Mouse (Mus musculus) ES-Bruce4 (cell line): ENCODE data around the gene Ccdc28b. TPM values are rescaled to one million over a fixed set of nuclear protein-coding genes. Genes with fewer than 3 reads are reported as not detected.

ENCODE experiments used
- H3K27ac ChIP-seq: 2 replicates; pipeline ENCODE4 v1.5.1; 2012; ENCODE audit warnings: low read length, inconsistent platforms; ENCODE audit not compliant: insufficient read depth
- H3K27me3 ChIP-seq: 2 replicates; pipeline ENCODE4 v1.6.1; 2012; ENCODE audit warnings: mild to moderate bottlenecking, low read length, inconsistent platforms; ENCODE audit not compliant: control insufficient read depth, poor library complexity, insufficient read depth, severe bottlenecking
- H3K36me3 ChIP-seq: 2 replicates; pipeline ENCODE4 v1.6.1; 2012; ENCODE audit warnings: inconsistent platforms, mild to moderate bottlenecking, low read length, moderate library complexity; ENCODE audit not compliant: control insufficient read depth, poor library complexity, insufficient read depth, severe bottlenecking
- H3K4me1 ChIP-seq: one replicate; pipeline ENCODE4 v1.8.1; 2011; ENCODE audit warnings: low read length; ENCODE audit not compliant: control insufficient read depth, insufficient read depth
- H3K4me3 ChIP-seq: 2 replicates; pipeline ENCODE4 v1.5.1; 2011; ENCODE audit warnings: low read depth, mild to moderate bottlenecking, low read length
- H3K9ac ChIP-seq: 2 replicates; pipeline ENCODE4 v1.6.1; 2012; ENCODE audit warnings: low read depth, mild to moderate bottlenecking, inconsistent platforms; ENCODE audit not compliant: poor library complexity, severe bottlenecking
- H3K9me3 ChIP-seq: replicated peaks from 2 replicates; pipeline ENCODE4 v1.6.1; 2012; ENCODE audit warnings: mild to moderate bottlenecking, low read length, inconsistent platforms; ENCODE audit not compliant: control insufficient read depth, poor library complexity, insufficient read depth, severe bottlenecking
- CTCF ChIP-seq: IDR thresholded peaks from one replicate; pipeline ENCODE4 v1.8.1; 2011; ENCODE audit warnings: low read depth, low read length
- EP300 ChIP-seq: IDR thresholded peaks from 2 replicates; pipeline ENCODE4 v1.6.1; 2011; ENCODE audit warnings: low read depth, low read length; ENCODE audit not compliant: insufficient read depth
- POLR2A ChIP-seq: IDR thresholded peaks from one replicate; pipeline ENCODE4 v1.8.1; 2011; ENCODE audit warnings: low read length; ENCODE audit not compliant: insufficient read depth
- polyA plus RNA-seq: library from polyadenylated mRNA; stranded (reverse); fragments of >200 nt; gene quantifications from 2 replicates; pipeline ENCODE4 v1.2.4, GENCODE M21; 2011; ENCODE audit warnings: low read depth; ENCODE audit not compliant: missing spikeins, insufficient read depth, insufficient read length

Gene Ccdc28b
- polyA plus RNA-seq, 1 experiment, result 8.7 TPM

GRCm38 (mm10) chr4:129609139-129609631 lies 14.6 kb downstream of the Ccdc28b start:
- Histone ChIP-seq H3K27ac (peak overlapping the region; percentile 31; the same call in 1 of the 2 replicates), H3K4me1 (peaks cover 9% of the 10 kb centered on the region), H3K36me3 (peaks cover 11% of the 10 kb centered on the region; the same call in 1 of the 2 replicates), H3K27me3 (no peaks in the 10 kb centered on the region), H3K9ac (0 out of 2 replicates have a peak overlapping the region, but pooled peaks have one; percentile 4), H3K4me3 (peak overlapping the region; percentile 1; the same call in 1 of the 2 replicates), H3K9me3 (no peaks in the 10 kb centered on the region)
- TF ChIP-seq EP300, result no peak
- TF ChIP-seq POLR2A, result no peak

GRCm38 (mm10) chr4:129608426-129609025 lies 15.2 kb downstream of the Ccdc28b start:
- Histone ChIP-seq H3K27ac (peak overlapping the region; percentile 31), H3K27me3 (no peaks in the 10 kb centered on the region), H3K4me1 (peaks cover 9% of the 10 kb centered on the region), H3K36me3 (peaks cover 13% of the 10 kb centered on the region; the same call in 1 of the 2 replicates), H3K9me3 (no peaks in the 10 kb centered on the region), H3K4me3 (peak overlapping the region; percentile 1; the same call in 1 of the 2 replicates), H3K9ac (no peak overlapping the region)
- TF ChIP-seq POLR2A, result no peak
- TF ChIP-seq EP300, result 0 out of 2 replicates have a peak, but pooled peaks have one; percentile 40
- TF ChIP-seq CTCF, result peak; percentile 98

GRCm38 (mm10) chr4:129600233-129601158 lies 23.3 kb downstream of the Ccdc28b start, which contains the start of the genes Eif3i and Tmem234:
Eif3i (minus strand) TSS chr4:129600648.
Tmem234 (plus strand) TSS chr4:129600668.
- Histone ChIP-seq H3K27ac (no peak within 1 kb of the TSS), H3K4me3 (peak within 1 kb of the TSS; percentile 98), H3K4me1 (no peaks in the 10 kb centered on the region), H3K27me3 (no peaks in the 10 kb centered on the region), H3K9ac (peak within 1 kb of the TSS; percentile 88), H3K36me3 (peaks cover 21% of the 10 kb centered on the region), H3K9me3 (no peaks in the 10 kb centered on the region)
- no peak for TF ChIP-seq EP300
- peak; percentile 66 for TF ChIP-seq POLR2A

GRCm38 (mm10) chr4:129588865-129589264 lies 34.9 kb downstream of the Ccdc28b start:
- Histone ChIP-seq H3K27me3 (no peaks in the 10 kb centered on the region), H3K9me3 (no peaks in the 10 kb centered on the region), H3K36me3 (peaks cover 27% of the 10 kb centered on the region), H3K4me3 (no peak overlapping the region), H3K27ac (no peak overlapping the region), H3K4me1 (peaks cover 2% of the 10 kb centered on the region), H3K9ac (no peak overlapping the region)
- TF ChIP-seq CTCF (no peak), EP300 (no peak), POLR2A (no peak)

- Histone ChIP-seq H3K4me3 (no peak overlapping the region), H3K36me3 (peaks cover 9% of the 10 kb centered on the region; the same call in 1 of the 2 replicates), H3K27me3 (no peaks in the 10 kb centered on the region), H3K9me3 (no peaks in the 10 kb centered on the region), H3K27ac (no peak overlapping the region), H3K9ac (no peak overlapping the region), H3K4me1 (peaks cover 2% of the 10 kb centered on the region)
- no peak for TF ChIP-seq POLR2A
- no peak for TF ChIP-seq EP300
- TF ChIP-seq CTCF, result no peak
Observed at GRCm38 (mm10) chr4:129586943-129587342, 36.8 kb downstream of the Ccdc28b start.

- Histone ChIP-seq H3K27ac (no peak overlapping the region), H3K4me3 (no peak overlapping the region), H3K9me3 (no peaks in the 10 kb centered on the region), H3K9ac (peak overlapping the region; percentile 55), H3K4me1 (peaks cover 2% of the 10 kb centered on the region), H3K27me3 (no peaks in the 10 kb centered on the region), H3K36me3 (no peaks in the 10 kb centered on the region)
- TF ChIP-seq CTCF (no peak), EP300 (no peak), POLR2A (no peak)
Observed at GRCm38 (mm10) chr4:129585773-129586172, 38.0 kb downstream of the Ccdc28b start.
